Mouse (Mus musculus) limb, embryonic 12.5 days (tissue): ENCODE results near the gene Zfp367. TPM values are rescaled to one million over a fixed set of nuclear protein-coding genes. Genes with fewer than 3 reads are reported as not detected.

Experiments used
- ATAC-seq: fragments of 200-750 bp; cut with Nextera tagmentation; 2 replicates; pipeline ENCODE4 v1.8.0; 2017; ENCODE audit warnings: low read depth, moderate TSS enrichment; ENCODE audit not compliant: insufficient number of reproducible peaks, insufficient read depth, low FRiP score, low TSS enrichment
- H3K27ac ChIP-seq: fragments of 300-500 bp; sonication (generic); 2 replicates; pipeline ENCODE4 v1.5.1; 2016; ENCODE audit warnings: mild to moderate bottlenecking, moderate library complexity
- H3K27me3 ChIP-seq: fragments of 300-500 bp; sonication (generic); 2 replicates; pipeline ENCODE4 v1.6.1; 2016; ENCODE audit warnings: mild to moderate bottlenecking, moderate library complexity
- H3K36me3 ChIP-seq: fragments of 300-500 bp; sonication (generic); 2 replicates; pipeline ENCODE4 v1.6.1; 2016; ENCODE audit warnings: mild to moderate bottlenecking, moderate library complexity
- H3K4me1 ChIP-seq: fragments of 300-500 bp; sonication (generic); replicated peaks from 2 replicates; pipeline ENCODE4 v1.6.1; 2016
- H3K4me2 ChIP-seq: fragments of 300-500 bp; sonication (generic); 2 replicates; pipeline ENCODE4 v1.6.1; 2016; ENCODE audit warnings: mild to moderate bottlenecking, moderate library complexity
- H3K4me3 ChIP-seq: fragments of 300-500 bp; sonication (generic); replicated peaks from 2 replicates; pipeline ENCODE4 v1.5.1; 2016; ENCODE audit warnings: mild to moderate bottlenecking
- H3K9ac ChIP-seq: fragments of 300-500 bp; sonication (generic); replicated peaks from 2 replicates; pipeline ENCODE4 v1.6.1; 2016; ENCODE audit warnings: mild to moderate bottlenecking, moderate library complexity
- H3K9me3 ChIP-seq: fragments of 300-500 bp; sonication (generic); 2 replicates; pipeline ENCODE4 v1.6.1; 2016; ENCODE audit warnings: mild to moderate bottlenecking, moderate library complexity
- WGBS: fragments of 180-500 bp; shearing (Covaris S2); methylation state at CpG from one replicate; pipeline ENCODE4 v1.1.7; 2016; 5-methylcytosine and 5-hydroxymethylcytosine counted together
- polyA plus RNA-seq: library from polyadenylated mRNA; unstranded; fragments of >200 nt; fragmentation: Nextera tagmentation; extraction: Ambion mirVana; gene quantifications from 2 replicates; pipeline ENCODE4 v1.2.1, GENCODE M21; 2016

Gene Zfp367
- 17.4 and 19.5 TPM in 2 replicates for polyA plus RNA-seq

DNA sequence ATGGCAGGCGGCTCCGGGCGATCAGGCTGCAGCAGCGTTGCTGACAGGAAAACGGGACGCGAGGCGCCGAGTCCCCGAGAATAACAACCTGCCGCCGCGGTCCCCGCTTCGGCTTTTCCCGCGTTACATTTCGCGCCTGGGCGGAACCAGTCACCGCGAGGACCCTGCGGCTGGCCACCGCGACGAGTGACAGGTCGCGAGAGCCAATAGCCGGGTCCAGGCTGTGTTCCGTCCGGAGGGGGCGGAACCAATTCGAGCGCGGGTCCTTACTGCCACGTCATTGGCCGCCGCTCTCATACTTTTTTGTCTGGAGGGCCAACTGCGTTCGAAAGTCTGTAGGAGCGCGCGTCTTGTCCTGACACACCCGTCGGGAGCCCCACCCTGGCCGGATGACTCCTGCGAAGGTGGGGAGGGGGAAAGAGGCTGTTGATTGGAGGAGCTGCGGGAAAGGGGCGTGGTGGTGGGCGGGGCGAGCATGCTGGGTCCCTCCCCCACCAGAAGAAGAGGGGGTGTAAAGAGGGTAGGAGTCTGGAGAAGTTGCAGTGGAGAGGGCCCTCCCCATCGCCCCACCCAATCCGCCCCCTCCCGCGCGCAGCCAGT is at the start of gene Zfp367:
Zfp367 (minus strand) TSS at position 120 of the 600 bp plus-strand sequence.
- H3K27me3 ChIP-seq, result no peaks in the 10 kb centered on the region
- H3K4me1 ChIP-seq, result peaks cover 27% of the 10 kb centered on the region
- under 1% methylated on average over 55 of the region's 56 CpGs for WGBS
- peak within 1 kb of the TSS; percentile 78 for H3K9ac ChIP-seq
- peak within 1 kb of the TSS; percentile 81 for H3K4me3 ChIP-seq
- H3K27ac ChIP-seq, result peak within 1 kb of the TSS; percentile 89
- no peaks in the 10 kb centered on the region for H3K9me3 ChIP-seq
- H3K4me2 ChIP-seq, result peak within 1 kb of the TSS; percentile 86
- H3K36me3 ChIP-seq, result no peaks in the 10 kb centered on the region
- ATAC-seq, result peak; percentile 98

- WGBS, result 99% methylated on average over 4 of the region's 4 CpGs
- H3K9ac ChIP-seq, result no peak overlapping the region
- H3K36me3 ChIP-seq, result peaks cover 28% of the 10 kb centered on the region
- H3K27ac ChIP-seq, result no peak overlapping the region
- no peak overlapping the region for H3K4me2 ChIP-seq
- H3K4me3 ChIP-seq, result no peak overlapping the region
- H3K9me3 ChIP-seq, result no peaks in the 10 kb centered on the region
- ATAC-seq, result no peak
- peaks cover 13% of the 10 kb centered on the region for H3K4me1 ChIP-seq
- H3K27me3 ChIP-seq, result no peaks in the 10 kb centered on the region
These were observed 47.9 kb upstream of the Zfp367 start for GRCm38 (mm10) chr13:64200911-64201310.

DNA sequence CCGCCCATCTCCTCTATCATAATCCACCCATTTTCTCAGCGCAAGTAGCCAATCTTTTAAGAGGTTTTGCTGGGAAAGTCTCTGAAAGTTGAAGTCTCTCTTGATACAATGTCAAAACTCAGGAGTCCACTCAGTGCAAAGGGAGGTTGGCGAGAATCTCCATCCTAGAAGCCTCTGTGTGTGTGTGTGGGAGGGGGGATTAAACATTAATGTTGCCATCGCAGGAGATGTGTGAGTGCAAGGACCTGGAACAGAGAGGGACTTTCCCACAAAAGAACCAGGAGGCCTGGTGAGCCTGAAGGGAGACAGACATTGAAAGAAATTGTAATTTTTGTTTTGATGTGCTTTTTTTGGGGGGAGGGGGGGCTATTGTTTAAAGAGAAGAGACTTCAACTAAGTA is 45.3 kb upstream of the Zfp367 start:
- H3K9me3 ChIP-seq, result no peaks in the 10 kb centered on the region
- H3K36me3 ChIP-seq, result peaks cover 27% of the 10 kb centered on the region
- H3K27me3 ChIP-seq, result no peaks in the 10 kb centered on the region
- H3K27ac ChIP-seq, result no peak overlapping the region
- 95% methylated on average over 4 of the region's 4 CpGs for WGBS
- H3K9ac ChIP-seq, result no peak overlapping the region
- H3K4me3 ChIP-seq, result no peak overlapping the region
- H3K4me1 ChIP-seq, result 0 out of 2 replicates have a peak, but pooled peaks cover 5% of the 10 kb centered on the region
- no peak overlapping the region for H3K4me2 ChIP-seq
- no peak for ATAC-seq

DNA sequence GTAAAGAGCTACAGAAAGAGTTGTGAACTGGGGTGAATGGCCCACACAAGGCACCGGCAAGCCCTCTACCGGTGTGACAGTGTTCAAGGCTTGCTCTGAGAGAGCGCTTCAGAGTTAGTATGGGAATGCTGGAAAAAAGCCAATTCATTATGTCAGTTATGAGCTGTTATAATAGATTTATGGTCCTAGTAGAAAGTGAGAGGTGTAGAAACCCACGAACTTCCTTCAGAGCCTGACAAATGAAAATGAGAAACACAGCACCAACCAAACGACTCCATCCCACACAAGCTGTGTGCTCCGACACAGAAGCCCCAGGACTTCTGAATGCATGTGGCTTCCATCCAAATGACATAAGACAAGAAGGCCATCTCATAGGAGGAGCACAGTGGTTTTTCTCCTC is 44.9 kb upstream of the Zfp367 start:
- H3K9ac ChIP-seq, result no peak overlapping the region
- no peaks in the 10 kb centered on the region for H3K9me3 ChIP-seq
- H3K4me1 ChIP-seq, result 0 out of 2 replicates have a peak, but pooled peaks cover 5% of the 10 kb centered on the region
- H3K4me2 ChIP-seq, result no peak overlapping the region
- no peak for ATAC-seq
- H3K4me3 ChIP-seq, result no peak overlapping the region
- H3K27me3 ChIP-seq, result no peaks in the 10 kb centered on the region
- WGBS, result 73% methylated on average over 6 of the region's 6 CpGs
- H3K27ac ChIP-seq, result no peak overlapping the region
- peaks cover 28% of the 10 kb centered on the region for H3K36me3 ChIP-seq

- no peak for ATAC-seq
- Histone ChIP-seq H3K4me1 (no peaks in the 10 kb centered on the region), H3K27me3 (no peaks in the 10 kb centered on the region), H3K9ac (no peak overlapping the region), H3K9me3 (no peaks in the 10 kb centered on the region), H3K36me3 (peaks cover 55% of the 10 kb centered on the region), H3K4me3 (no peak overlapping the region), H3K27ac (no peak overlapping the region), H3K4me2 (no peak overlapping the region)
These were observed 34.1 kb upstream of the Zfp367 start for GRCm38 (mm10) chr13:64187065-64187464.

GRCm38 (mm10) chr13:64186516-64186915 is 33.5 kb upstream of the Zfp367 start:
- no peak overlapping the region for H3K27ac ChIP-seq
- no peak overlapping the region for H3K9ac ChIP-seq
- H3K36me3 ChIP-seq, result peaks cover 56% of the 10 kb centered on the region
- H3K4me1 ChIP-seq, result no peaks in the 10 kb centered on the region
- no peak overlapping the region for H3K4me3 ChIP-seq
- H3K9me3 ChIP-seq, result no peaks in the 10 kb centered on the region
- 93% methylated on average over 4 of the region's 4 CpGs for WGBS
- H3K27me3 ChIP-seq, result no peaks in the 10 kb centered on the region
- no peak overlapping the region for H3K4me2 ChIP-seq
- ATAC-seq, result no peak

DNA sequence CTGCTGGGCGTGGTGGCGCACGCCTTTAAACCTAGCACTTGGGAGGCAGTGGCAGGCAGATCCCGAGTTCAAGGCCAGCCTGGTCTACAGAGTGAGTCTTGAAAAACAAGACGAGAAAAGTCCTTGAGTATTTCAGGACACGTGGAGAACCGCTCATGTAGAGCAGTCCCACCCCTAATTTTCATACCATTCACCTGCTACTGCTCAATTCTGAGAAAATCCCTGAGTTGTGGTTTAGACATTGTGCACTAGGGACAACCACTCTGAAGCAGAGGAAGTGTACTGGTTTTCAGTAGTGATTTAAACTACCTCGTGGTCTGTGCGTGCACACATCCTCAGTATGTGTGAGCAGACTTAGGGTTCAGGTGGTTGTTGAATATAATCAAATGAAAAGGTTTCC is 32.6 kb upstream of the Zfp367 start:
- Histone ChIP-seq H3K4me3 (no peak overlapping the region), H3K4me1 (no peaks in the 10 kb centered on the region), H3K27ac (no peak overlapping the region), H3K4me2 (no peak overlapping the region), H3K36me3 (peaks cover 63% of the 10 kb centered on the region), H3K9ac (no peak overlapping the region), H3K9me3 (no peaks in the 10 kb centered on the region), H3K27me3 (no peaks in the 10 kb centered on the region)
- ATAC-seq, result no peak
- 95% methylated on average over 9 of the region's 9 CpGs for WGBS

DNA sequence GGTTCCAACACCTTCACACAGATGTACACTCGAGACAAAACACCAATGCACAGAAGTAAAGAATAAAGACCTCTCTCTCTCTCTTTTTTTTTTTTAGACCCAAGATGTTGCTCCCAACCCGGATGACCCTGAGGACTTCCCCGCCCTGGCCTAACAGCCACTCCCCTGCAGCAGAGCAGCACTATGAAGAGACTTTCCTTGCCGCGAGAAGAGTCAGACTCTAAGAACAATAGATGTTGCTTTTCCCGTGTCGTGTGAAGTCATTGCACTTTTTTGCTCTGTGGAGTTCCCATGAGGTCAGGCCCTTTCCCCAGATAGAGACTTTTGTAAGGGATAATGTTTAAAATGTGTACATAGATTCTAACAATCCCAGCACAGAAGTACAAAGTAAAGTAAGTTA is 32.2 kb upstream of the Zfp367 start:
- WGBS, result 85% methylated on average over 7 of the region's 7 CpGs
- Histone ChIP-seq H3K4me3 (no peak overlapping the region), H3K9ac (no peak overlapping the region), H3K9me3 (no peaks in the 10 kb centered on the region), H3K4me2 (no peak overlapping the region), H3K27ac (no peak overlapping the region), H3K36me3 (peaks cover 65% of the 10 kb centered on the region), H3K27me3 (no peaks in the 10 kb centered on the region), H3K4me1 (no peaks in the 10 kb centered on the region)
- ATAC-seq, result no peak

GRCm38 (mm10) chr13:64184361-64184760 is 31.4 kb upstream of the Zfp367 start:
- no peak overlapping the region for H3K4me3 ChIP-seq
- no peaks in the 10 kb centered on the region for H3K9me3 ChIP-seq
- 78% methylated on average over 10 of the region's 10 CpGs for WGBS
- H3K4me1 ChIP-seq, result no peaks in the 10 kb centered on the region
- H3K27ac ChIP-seq, result no peak overlapping the region
- no peak overlapping the region for H3K4me2 ChIP-seq
- H3K9ac ChIP-seq, result no peak overlapping the region
- peaks cover 69% of the 10 kb centered on the region for H3K36me3 ChIP-seq
- ATAC-seq, result no peak
- H3K27me3 ChIP-seq, result no peaks in the 10 kb centered on the region

DNA sequence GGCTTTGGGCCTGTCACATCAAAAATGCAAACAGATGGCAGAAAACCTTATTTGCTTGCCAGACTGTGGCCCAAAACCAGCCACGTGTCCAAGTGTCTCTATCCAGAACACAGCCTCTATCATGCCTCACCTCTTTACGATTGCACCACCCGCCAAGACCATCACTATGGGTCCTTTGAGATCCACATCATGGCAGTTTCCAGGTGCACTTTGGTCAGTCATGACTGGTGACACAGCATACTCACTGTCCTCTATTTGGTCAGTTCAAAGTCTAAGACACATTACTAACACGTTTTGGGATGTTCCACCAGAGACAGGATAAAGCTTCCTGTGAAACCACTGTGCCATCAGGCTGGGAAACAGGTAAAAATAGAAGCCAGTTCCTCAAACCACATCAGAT is 30.6 kb upstream of the Zfp367 start:
- Histone ChIP-seq H3K4me2 (no peak overlapping the region), H3K4me1 (no peaks in the 10 kb centered on the region), H3K27me3 (no peaks in the 10 kb centered on the region), H3K27ac (no peak overlapping the region), H3K9ac (no peak overlapping the region), H3K4me3 (no peak overlapping the region), H3K9me3 (no peaks in the 10 kb centered on the region), H3K36me3 (peaks cover 71% of the 10 kb centered on the region)
- 78% methylated on average over 4 of the region's 4 CpGs for WGBS
- no peak for ATAC-seq

GRCm38 (mm10) chr13:64182091-64182490 is 29.1 kb upstream of the Zfp367 start:
- no peaks in the 10 kb centered on the region for H3K27me3 ChIP-seq
- H3K4me3 ChIP-seq, result no peak overlapping the region
- peaks cover 80% of the 10 kb centered on the region for H3K36me3 ChIP-seq
- no peak overlapping the region for H3K4me2 ChIP-seq
- no peak for ATAC-seq
- no peak overlapping the region for H3K9ac ChIP-seq
- no peaks in the 10 kb centered on the region for H3K9me3 ChIP-seq
- H3K4me1 ChIP-seq, result no peaks in the 10 kb centered on the region
- H3K27ac ChIP-seq, result no peak overlapping the region
- 83% methylated on average over 2 of the region's 2 CpGs for WGBS

DNA sequence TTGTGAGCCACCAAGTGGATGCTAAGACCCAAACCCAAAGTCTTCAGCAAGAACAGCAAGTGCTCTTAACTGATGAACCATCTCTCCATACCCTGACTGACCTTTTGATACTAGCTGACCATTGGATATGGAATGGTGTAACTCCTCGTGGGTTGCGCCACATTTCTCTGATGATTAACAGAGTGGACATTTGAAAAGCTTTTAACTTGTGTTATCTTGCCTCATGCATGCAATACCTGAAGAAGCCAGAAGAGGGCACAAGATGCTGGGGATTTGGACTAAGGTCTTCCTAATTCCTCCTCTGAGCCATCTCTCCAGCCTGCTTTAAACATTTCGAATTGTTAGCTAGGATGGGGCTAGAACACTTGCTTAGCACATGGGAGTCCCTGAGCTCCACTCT is 27.9 kb upstream of the Zfp367 start:
- no peak overlapping the region for H3K4me3 ChIP-seq
- peaks cover 74% of the 10 kb centered on the region for H3K36me3 ChIP-seq
- H3K4me1 ChIP-seq, result no peaks in the 10 kb centered on the region
- no peak for ATAC-seq
- H3K9me3 ChIP-seq, result no peaks in the 10 kb centered on the region
- 88% methylated on average over 3 of the region's 3 CpGs for WGBS
- H3K9ac ChIP-seq, result no peak overlapping the region
- no peak overlapping the region for H3K27ac ChIP-seq
- H3K27me3 ChIP-seq, result no peaks in the 10 kb centered on the region
- no peak overlapping the region for H3K4me2 ChIP-seq
